Mouse (Mus musculus) natural killer cell, adult 2 months (primary cell): ENCODE data around the gene Syce1.
"Not testable (repeated sequence)": the region's sequence is repeated elsewhere in the genome, so short reads cannot be mapped to it uniquely, and the experiment has no call there.

Experiments
- DNase-seq, 2 experiments: peaks; one replicate each; pipeline ENCODE4 v3.0.0; 2022; ENCODE audit warnings: low spot score in 2 of 2

Gene Syce1

GRCm38 (mm10) chr7:140765888-140766739 is 21.5 kb downstream of the Syce1 start:
- no peak for DNase-seq

- DNase-seq, result not testable (repeated sequence)
These were observed 22.3 kb downstream of the Syce1 start for GRCm38 (mm10) chr7:140765391-140765790.

DNA sequence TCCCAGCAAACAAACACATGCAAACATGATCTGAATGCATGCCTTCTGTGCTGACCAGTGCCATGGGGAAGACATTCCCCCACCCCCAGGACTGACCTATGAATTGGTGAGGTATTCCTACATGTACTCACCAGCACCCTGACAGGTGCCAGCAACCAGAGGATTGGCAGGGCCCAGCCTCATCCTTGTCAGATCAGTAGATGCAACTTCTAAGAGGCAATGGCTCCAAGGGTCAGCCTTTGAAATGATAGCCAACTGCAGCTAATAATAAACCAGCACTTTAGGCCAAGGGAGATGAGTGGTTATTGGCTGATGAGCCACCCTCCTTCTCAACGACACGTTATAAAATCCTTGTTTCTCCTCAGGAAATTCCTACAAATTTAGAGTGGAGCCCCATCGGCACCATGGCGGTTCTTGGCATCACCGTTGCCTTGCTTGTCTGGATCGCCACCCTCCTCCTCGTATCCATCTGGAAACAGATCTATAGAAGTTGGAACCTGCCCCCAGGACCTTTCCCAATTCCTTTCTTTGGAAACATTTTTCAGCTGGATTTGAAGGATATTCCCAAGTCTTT is 24.1 kb downstream of the Syce1 start, which contains the start of gene Cyp2e1:
Gene Cyp2e1, plus strand, starts transcription at position 293 of the 574 bp plus-strand sequence.
- no peak for DNase-seq

DNA sequence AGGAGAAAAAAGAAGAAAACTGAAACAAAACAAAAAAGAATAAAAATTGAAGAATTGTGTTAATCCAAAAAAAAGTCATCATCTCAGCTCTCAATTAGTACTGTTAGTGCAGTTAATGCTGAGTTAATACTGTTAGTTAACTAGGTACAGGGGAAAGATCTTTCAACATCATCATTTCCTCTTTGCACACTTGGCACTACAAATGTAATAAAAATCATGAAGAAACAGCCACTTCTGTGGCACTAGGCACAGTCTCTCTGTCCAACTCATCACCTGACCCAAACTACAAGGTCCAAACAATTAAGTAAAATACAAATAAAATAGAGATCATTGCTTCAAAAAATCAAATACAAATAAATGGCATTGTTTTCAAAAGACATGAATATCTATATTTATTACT is 27.0 kb downstream of the Syce1 start:
- DNase-seq, result no peak

- DNase-seq, result no peak
These were observed 31.3 kb downstream of the Syce1 start for GRCm38 (mm10) chr7:140756151-140756854.

- no peak for DNase-seq
These were observed 33.1 kb downstream of the Syce1 start for GRCm38 (mm10) chr7:140754556-140754955.

DNA sequence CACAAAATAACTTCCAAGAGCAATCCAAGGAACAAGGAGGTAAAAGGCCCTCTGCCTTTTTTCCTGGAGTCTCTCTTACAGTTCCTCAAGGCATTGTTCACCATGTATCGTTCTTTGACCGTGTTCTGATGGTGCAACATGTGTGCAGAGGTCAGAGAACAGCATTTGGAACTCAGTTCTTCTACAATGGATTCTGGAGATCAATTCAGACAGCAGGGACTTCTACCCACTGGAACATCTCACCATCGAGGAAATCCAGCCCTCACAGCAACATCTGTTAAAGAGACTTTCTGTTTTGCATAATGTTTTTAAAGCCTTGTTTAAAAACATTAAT is 38.9 kb downstream of the Syce1 start:
- DNase-seq, result no peak

- DNase-seq, result no peak
These were observed 39.4 kb downstream of the Syce1 start for GRCm38 (mm10) chr7:140748116-140748826.

DNA sequence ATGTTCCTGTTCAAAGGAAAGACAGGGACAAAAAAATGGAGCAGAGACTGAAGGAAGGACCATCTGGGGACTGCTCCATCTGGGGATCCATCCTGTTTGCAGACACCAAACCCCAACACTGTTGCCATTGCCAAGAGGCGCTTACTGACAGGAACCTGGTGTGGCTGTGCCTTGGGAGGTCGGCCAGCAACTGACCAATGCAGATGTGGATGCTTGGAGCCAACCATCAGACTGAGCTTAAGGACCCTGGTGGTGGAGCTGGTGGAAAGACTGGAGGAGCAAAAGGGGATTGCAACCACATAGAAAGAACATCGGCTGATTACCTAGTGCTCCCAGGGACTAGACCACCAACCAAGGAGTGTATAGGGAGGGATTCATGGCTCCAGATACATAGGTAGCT is 40.2 kb downstream of the Syce1 start:
- DNase-seq, result no peak

DNA sequence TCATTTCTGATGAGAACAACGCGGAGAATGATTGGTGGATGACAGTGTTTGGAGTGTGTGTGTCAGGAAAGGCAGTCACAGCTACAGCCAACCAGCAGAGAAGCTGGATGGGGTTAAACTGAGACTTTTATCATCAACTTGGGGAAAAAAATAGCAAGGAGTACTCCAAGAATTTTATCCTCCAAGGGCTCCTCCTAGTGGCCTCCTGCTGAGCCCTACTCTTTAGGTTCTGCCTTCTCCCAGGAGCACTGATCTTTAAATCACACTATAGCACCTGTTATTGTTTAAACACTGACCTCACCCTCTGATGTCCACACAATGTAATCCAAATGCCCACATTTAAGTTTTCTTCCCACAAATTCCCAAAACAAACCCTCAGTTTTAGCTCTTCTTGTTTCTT is 54.5 kb downstream of the Syce1 start:
- no peak for DNase-seq
